Mouse (Mus musculus) adrenal gland, adult 2 months (tissue): ENCODE results near the gene Spryd3. TPM values are rescaled to one million over a fixed set of nuclear protein-coding genes. Genes with fewer than 3 reads are reported as not detected.
A peak's percentile ranks its signal among the peaks of the same experiment; 100 is the strongest.
"Not testable (repeated sequence)": the region's sequence is repeated elsewhere in the genome, so short reads cannot be mapped to it uniquely, and the experiment has no call there.

Experiments
- DNase-seq: peaks from one replicate; pipeline ENCODE4 v3.0.0; 2021
- long read RNA-seq: library from polyadenylated mRNA; stranded (forward); transcript quantifications from one replicate; pipeline ENCODE4 v2.0.0, GENCODE M21; 2021
- polyA plus RNA-seq: library from polyadenylated mRNA; depleted of rRNA; stranded (reverse); fragments of >200 nt; gene quantifications from 2 replicates; pipeline ENCODE4 v1.2.3, GENCODE M21; 2012; rRNA removed
- total RNA-seq, 2 experiments: library from RNA; stranded (reverse); gene quantifications; 2 replicates each; pipeline ENCODE4 v1.2.3; 2021

The Spryd3 gene
- 10 to 100 TPM; 27.4 to 48.9 TPM for total RNA-seq
- polyA plus RNA-seq, result 38.3 and 48.4 TPM in 2 replicates
- long read RNA-seq, transcript Spryd3-203 (11 exons, 2,456 nt), result major isoform, 98 of 104 reads
- long read RNA-seq, partial matches to known transcripts, result 3 of 104 reads
- long read RNA-seq, other reads (novel, unspliced or antisense), result 3 of 104 reads

DNA sequence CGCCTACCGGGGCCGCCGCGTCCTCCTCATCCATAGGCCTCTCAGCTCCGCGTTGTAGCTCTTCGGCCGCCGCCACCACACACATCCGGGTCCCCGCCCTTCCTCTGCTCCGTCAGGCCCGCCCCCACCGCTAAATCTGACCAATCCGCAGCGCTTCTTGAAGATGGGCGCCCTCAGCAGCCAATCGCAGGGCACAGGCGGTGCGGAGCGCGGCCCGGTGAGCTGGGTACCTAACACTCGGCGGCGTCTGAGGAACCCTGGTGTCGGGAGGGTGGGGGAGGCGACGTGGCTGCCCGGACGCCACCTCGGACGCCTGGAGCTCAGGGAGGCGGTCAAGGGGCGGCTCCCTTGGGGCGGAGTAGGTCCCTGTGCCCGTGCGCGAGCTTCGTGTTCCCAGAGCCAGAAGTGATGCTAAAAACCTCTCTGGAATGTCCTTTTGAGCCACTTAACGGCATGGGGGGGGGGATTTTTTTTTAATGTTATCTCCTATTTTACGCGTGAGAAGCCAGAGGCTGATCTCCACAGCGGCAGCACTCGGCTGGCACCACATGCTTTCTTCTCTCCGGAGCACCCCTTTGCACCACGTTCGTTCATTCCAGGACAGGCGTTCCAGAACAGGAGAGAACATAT lies at the start of gene Spryd3:
Spryd3 (minus strand) TSS at position 106 of the 630 bp plus-strand sequence.
- DNase-seq, result peak; percentile 99

DNA sequence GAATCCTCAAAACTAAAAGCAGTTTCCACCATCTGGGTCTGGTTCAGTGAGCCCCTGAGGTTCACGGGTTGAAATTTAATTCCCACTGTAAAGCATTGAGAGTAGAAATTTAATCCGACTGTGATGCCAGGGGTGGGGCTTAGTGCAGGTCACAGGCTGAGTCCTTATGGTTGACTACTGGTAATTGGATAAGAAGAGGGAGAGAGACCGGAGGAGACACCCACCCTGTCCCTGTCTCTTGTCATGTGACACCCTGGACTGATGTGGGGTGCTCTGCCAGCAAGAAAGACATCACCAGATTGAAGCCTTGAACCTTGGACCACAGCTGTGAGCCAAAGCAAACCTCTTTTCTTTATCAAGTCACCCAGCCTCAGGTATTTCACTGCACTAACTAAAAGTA lies 47.0 kb upstream of the Spryd3 start:
- DNase-seq, result no peak

DNA sequence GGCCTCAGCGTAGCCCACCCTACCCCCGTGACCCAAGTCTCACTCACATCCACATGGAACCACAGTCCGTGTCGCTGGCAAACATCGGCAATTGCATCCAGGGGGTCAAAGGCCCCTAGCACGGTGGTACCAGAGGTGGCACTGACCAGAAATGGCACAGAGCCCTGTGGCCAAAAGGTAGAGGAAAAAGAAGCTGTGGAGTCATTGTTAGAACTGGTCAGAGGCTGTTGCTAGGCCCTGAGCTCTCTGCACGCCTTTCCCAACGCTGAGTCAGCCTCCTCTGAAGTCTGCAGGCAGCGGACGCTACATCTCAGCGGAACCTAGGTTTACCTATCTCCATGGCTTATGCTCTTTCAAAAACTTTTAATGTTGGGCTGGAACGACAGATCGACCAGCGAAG lies 43.9 kb upstream of the Spryd3 start:
- DNase-seq, result no peak

DNA sequence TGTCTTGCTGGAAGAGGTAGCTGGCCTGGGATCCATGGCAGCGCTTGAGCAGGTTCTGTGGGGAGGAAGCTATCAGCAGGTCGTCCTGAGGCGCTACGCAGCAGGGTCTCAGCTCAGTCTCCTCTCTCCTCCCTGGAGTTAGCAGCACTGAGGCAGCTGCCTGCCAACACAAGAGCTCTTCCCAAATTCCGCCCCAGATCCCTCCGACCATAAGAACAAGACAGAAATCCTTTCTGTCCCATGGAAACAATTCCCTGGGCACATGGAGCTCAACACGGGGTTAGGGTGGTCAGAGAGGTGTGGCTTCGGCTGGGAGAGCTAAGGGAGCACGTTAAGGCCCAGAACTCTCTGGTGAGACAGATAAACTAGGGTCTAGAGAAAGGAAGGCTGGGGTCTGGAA lies 43.1 kb upstream of the Spryd3 start:
- DNase-seq, result no peak

DNA sequence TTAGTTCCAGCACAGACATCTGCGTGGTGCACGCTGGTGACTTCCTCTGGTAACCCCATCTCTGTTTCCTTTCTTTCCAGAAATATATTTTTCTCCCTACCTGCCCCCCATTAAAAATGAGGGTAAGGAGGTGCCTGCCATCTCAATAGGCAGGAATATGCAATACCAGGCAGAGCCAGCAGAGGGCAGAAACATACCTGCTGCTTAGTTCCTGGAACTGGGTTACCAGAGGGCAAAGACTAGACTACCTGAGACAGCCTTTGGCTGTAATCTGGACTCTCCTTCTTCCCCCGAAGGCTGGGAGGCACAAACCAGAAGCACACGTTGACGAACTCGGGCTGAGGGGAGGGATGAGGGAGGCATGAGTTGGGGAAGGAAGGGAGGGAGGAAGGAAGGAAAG lies 42.2 kb upstream of the Spryd3 start:
- DNase-seq, result peak; percentile 80

DNA sequence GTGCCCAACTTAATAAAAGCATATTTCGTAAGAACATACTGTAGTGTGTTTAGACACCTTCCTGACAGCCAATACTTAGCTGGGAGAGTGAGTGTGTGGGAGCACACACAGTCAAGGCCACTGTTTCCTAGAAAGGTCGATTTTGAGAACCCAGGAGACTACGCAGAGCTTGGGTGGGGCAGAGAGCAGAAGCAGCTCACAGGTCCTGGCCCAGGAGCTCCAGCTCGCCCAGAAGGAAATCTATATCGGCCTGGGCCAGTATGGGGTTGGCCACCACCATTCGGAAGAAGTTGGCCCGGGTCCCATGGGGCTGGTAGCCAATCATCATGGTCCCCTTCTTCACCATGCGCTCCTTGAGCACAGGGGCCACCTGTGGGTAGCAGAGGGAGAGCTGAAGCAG lies 41.4 kb upstream of the Spryd3 start:
- no peak for DNase-seq

DNA sequence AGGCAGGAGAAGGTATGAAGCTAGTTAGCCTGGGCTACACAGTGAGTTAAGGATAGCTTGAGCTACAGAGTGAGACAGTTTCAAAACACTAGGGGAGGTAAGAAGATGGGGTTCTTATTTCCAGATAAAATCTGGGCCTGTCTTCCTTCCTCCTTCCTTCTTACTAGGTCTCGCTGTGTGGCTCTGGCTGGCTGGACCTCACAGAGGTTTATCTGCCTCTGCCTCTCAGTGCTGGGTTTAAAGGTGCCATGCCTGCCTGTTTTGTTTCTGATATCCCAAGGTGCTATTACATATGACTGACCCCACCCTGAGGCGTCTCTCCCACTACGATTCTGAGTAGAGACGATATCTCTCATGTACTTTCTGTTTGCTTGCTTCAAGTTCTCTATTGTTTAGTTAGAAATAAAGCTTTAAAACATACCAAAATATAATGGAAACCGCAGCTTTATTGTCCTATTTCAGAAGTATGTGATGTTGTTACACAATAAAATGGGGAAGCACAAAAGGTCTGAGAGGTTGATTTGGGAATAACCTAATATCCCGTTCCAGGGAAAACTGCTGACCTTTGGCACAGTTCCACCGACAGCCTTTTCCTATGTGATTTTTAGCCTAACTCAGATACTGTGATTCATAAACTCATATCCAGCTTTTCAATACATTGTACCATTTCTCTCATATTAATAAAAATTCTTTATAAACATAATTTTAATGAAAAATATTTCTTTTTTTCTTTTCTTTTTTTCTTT lies 40.7 kb upstream of the Spryd3 start:
- DNase-seq, result no peak

DNA sequence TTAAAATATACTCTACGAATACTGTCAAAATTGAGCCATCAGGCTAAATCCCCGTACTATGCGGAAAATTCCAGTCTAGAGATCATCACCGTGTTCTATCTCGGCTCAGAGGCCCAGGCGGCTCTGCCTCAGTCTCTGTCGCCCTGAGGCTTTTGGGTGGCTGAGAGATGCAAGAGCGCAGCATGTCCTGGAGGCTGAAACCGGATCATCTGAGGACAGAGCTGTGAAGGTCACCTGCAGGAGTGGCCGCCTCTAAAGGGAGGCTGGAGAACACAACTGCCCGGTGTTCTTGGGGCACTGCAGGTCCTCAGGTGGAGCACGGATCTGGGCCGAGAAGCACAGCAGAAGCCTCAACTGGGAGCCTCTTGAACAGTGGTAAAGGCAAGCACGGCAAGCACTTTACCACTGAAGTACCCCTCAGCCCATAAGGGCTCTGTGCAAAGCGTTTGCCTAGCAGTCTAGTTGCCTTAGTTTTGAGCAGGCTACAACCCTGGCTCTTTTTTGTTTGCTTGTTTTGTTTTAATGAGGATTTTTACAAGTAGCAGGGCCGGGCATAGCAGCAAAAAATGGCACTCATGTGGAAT lies 39.8 kb upstream of the Spryd3 start:
- DNase-seq, result no peak

DNA sequence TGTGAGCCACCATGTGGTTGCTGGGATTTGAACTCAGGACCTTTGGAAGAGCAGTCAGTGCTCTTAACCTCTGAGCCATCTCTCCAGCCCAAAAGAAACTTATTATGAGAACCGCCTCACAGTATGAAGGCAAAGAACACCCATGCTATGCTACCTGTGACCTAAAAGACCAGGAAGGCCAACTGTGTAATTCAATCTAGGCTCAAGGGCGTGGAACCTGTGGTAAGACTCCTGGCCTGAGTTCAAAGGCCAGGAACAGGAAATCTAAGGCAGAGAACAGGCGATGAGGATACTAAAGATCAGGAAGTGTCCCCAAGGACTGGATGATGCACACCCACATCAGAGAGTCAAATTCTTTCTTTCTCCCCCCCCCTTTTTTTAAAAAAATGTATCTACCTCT lies 37.5 kb upstream of the Spryd3 start:
- DNase-seq, result no peak

DNA sequence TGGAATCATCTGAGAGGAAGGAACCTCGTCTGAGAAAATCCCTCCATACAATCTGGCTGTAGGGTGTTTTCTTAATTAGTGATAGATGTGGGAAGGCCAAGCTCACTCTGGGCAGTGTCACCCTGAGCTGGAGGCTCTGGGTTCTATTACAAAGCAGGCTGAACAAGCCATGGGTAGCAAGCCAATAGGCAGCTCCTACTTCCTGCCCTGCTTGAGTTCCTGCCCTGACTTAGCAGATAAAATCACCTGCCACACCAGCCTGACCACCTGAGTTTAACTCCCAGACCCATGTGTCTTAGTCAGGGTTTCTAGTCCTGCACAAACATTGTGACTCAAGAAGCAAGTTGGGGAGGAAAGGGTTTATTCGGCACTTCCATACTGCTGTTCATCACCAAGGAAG lies 33.0 kb upstream of the Spryd3 start:
- DNase-seq, result no peak

DNA sequence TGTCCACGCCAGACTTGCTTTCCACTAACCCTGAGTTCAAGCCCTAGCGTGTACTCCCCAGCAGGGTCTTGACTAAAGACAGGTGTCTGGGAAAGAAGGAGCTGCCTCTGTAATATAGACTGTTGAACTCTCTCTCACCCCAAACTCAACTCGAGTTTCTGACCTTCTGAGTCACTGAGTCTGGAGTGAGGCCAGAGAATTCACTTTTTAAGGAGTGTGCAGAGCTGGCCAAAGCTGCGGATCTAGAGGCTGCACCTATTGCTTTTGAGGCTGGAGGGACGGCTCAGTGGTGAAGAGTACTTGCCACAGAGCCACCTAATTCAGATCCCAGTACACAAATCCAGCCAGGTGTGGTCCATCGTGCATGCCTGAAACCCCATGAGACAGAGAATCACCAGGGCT lies 31.6 kb upstream of the Spryd3 start:
- peak; percentile 81 for DNase-seq

DNA sequence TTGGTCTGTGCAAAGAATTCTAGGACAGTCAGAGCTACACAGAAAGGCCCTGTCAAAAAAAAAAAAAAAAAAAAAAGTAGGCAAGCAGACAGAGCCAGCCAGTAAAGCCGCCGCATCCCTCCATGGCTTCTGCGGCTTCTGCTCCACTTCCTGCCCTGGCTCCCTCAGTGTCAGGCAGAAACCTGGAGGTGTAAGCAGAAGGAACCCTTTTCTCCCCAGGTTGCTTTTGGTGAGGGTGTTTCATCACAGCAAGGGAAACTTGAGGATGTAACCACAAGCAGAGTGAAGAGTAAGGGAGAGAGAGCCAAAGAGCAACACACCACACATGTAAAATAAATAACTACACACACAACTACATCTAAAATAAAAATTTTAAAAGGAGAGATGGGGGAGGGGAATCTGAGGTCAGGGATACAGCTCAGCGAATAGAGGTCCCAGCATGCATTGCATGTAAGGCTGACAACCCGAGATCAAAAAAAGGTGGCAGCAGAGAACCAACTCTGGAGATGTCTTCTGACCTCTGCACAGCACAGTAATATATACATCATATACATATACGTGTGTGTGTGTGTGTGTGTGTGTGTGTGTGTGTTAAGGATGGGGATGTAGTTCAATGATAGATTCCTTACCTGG lies 29.6 kb upstream of the Spryd3 start:
- no peak for DNase-seq

DNA sequence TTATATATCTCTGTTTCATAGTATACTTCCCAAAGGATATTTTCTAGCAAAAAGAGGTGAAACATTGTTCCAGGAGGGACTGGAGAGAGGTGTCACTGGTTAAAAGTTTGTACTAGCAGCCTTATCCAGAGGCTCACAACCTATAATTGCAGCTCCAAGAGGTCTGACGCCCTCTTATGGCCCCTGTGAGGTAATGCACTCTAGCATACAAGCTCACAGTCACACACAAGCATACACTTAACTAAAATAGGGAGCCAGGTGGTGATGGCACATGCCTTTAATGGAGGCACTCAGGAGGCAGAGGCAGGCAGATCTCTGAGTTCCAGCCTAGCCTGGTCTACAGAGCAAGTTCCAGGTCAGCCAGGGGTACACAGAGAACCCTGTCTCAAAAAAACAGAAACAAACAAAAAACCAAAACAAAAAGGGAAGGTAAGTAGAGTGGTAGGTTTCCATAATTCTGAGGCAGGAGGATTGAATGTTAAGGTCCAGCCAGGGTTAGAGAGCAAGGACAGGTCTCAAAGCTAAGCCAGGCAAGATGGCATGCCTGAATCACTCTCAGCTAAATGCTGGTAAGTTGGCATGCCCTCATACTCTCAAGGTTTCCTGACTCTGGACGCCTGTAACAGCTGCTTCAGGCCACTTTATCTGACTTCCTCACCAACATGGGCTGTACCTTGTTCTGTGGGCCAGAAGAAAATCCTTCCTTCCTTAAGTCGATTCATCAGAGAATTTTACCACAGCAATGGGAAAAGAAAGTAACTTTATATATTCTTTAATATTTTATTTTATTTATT lies 28.1 kb upstream of the Spryd3 start:
- peak; percentile 62 for DNase-seq

DNA sequence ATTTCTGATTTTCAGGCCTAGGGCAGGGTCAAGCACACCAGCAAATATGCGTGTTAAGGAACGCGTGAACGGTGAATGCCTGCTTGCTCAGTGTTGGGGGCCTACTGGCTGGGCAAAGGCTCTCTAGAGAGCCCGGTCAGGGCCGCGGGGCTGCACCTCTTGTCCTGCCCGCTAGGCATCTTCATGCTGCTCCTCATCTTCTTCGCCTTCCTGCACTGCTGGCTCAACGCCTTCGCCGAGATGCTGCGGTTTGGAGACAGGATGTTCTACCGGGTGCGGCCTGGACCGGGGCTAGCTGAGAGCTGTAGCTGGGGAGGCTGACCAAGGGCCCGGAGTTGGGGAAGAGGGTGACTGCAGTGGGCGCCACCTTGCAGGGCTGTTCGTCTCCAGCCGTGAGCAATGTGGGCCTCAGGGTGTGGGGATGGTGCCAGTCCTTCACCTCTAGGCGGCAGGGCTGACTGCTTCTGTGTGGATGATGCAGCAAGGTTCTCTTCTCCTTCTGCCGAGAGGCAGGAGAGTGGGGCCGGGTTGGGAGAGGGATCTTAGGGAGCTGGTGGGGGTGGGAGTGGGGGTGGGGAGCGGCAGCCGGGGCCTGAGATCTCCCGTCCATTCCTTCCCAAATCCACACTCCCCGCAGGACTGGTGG lies 24.5 kb upstream of the Spryd3 start:
- no peak for DNase-seq

DNA sequence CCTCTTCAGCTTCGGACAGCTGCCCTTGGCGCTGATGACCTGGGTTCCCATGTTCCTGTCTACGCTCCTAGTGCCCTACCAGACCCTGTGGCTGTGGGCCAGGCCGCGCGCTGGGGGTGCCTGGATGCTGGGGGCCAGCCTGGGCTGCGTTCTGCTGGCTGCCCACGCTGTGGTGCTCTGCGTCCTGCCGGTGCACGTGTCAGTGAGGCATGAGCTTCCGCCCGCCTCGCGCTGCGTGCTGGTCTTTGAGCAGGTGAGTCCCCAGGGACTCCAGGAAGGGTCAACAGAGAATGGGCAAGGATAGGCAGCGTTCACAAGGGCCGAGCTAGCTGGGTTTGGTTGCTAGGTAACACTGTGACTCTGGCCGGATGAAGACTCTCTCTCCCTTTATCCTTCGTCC lies 20.8 kb upstream of the Spryd3 start:
- DNase-seq, result no peak

DNA sequence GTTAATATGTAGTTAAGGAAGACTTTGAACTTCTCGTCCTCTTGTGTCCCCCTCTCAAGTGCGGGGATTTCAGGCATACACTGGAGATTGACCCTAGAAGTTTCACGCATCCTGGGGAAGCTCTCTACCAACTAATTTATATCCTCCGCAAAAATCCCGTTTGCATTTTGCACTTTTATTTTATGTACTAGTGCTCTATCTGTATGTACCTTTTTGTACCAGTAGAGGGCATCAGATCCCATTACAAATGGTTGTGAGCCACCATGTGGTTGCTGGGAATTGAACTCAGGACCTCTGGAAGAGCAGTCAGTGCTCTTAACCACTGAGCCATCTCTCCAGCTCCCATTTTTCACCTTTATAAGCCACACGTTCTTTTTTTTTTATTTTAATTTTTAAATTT lies 19.0 kb upstream of the Spryd3 start:
- not testable (repeated sequence) for DNase-seq

DNA sequence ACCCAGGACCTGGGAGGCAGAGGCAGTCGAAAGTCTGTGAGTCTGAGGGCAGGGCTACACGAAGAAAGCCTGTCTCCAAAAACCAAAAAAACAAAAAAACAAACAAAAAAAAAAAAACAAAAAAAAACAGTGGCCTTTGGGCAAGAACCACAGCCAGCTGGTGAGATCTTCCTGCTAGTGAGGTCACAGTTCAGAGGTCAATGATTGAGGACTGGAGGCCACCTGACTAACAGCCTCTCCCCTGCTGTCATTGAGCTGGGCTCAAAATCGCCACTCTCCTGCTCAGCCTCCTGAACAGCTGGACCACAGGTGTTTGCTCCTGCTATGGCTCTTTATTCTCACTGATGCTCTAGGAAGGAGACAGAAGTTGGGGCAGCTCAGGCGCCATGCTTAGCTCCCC lies 16.6 kb upstream of the Spryd3 start:
- no peak for DNase-seq

DNA sequence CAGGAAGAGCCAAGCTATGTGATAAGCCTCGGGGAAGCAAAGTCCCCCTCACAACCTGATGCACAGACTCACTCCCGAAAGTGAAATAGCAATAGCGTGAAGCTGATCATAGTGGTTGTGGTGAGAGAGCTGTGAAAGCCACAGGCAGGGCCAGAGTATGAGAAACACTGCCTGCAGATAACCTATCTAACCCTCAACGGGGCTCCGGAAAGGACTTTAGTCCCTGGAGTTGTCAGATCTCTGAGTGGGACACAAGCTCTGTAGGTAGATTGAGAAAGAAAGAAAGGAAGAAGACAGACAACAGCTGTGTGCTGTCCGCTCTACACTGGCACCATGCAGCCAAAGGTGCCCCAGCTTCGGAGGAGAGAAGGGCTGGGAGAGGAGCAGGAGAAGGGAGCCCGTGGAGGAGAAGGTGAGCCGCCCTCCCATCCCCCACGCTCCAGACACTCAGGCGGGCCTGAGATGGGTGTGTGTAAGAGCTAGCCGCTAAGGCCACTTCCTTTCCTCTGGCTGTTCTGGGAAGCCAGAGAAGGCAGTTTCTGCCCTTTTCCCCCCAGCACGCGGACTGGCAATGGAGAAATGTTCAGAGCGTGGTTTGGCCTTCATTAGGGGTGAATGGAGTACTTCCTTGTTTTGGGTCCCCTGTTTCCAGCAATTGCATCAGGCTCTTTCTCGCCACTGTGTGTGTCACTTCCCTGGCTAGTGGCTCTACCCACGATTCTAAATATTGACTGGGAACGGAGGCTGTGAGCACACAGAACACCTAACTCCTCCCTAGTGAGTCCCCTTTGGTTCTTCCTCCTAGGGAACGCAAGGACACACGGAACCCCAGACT lies 14.5 kb upstream of the Spryd3 start, which contains the start of gene Soat2:
Soat2 (plus strand) TSS at position 226 of the 835 bp plus-strand sequence.
- peak; percentile 54 for DNase-seq

DNA sequence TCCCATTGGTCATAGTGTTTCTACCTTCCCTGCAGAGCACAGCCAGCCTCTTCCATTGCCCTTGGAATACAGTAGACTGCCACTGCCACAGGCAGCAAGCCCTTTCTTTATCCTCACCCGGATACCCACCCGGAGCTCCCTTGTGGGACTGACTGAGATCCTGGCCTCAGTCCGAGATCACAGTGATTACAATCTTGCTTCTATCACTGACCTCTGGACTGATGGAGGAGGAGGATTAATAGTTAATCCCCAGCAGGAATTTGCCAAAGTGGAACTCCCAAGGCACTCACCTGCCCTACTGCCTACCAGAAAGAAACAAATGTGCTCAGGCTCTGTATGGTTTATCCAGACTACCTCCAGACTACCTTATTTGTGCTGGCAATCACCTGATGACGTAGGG lies 13.5 kb upstream of the Spryd3 start:
- no peak for DNase-seq

DNA sequence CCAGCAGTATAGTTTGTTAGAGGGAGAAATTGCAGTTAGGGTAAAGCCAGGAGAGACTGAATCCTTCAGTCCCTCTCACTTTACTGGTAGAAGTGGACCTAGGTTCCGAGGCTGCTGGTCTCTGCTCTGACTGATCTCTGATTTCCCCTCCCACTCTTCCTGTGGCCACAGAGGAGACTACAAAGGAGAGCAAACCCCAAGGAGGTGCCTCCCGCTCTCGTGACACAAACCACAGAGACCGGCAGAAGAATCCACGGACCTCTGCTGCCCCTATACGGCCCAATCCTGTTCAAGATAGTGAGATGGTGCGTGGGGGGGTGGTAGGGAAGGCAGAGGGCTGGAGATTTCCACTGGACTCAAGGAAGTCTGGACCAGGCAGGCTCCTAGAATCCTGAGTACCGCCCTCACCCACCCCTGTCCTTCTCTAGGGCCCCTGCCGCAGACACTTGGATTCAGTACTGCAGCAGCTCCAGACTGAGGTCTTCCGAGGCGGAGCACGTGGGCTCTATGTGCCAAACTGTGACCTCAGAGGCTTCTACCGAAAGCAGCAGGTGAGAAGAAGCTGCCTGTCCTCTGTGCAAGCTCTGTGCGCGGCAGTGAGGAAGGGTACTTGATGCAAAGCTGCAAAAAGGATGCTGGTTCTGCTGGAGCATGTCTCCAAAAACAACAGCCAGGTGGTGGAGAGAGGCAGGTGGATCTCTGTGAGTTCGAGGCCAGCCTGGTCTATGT lies 11.8 kb upstream of the Spryd3 start:
- no peak for DNase-seq
